14 mouse cellular contexts compared by ENCODE assay signal in the genomic region with DNA sequence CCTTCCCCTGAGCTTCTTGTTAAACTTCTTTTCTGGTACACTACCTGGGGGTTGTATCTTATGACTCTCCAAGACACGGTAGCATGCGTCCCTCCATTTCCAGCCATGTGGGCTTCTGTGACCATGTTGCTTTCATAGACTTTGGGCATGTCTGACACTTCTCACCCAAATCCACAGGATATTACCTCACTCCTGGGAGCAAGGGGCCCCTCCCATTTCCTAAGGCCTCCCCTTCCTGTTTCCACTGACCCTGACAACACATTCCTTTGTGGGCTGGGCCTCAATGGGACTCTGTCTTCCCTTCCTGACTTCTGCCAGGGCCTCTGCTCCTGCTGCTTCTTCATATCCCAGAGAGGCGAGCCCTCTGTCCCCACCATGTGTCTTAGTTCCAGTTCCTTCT. TPM values are rescaled to one million over a fixed set of nuclear protein-coding genes. Genes with fewer than 3 reads are reported as not detected.
DNase-seq lines count a peak whose midpoint lies in the region; ATAC-seq and TF ChIP-seq lines count a peak whose summit lies in the region.
"Had no signal": no experiment of that assay in that cellular context is flagged by ENCODE, and none has a peak within 500 bp of the region (broad histone marks: within the 10 kb centered on the region; RNA-seq: fewer than 3 reads in every experiment).

No protein-coding gene starts in this region.

- no peak overlapping the region for H3K27ac ChIP-seq in ES-E14 (ENCODE audit: insufficient read depth, low read depth, low read length, poor library complexity, severe bottlenecking)
- peak overlapping the region; percentile 58; the same call in 1 of the 2 replicates for H3K27ac ChIP-seq in heart, embryonic 12.5 days (ENCODE audit: poor library complexity, severe bottlenecking)
- H3K27ac ChIP-seq in lung, postnatal 0 days (ENCODE audit: low read length), result no peak overlapping the region
- H3K27ac ChIP-seq: forebrain, embryonic 12.5 days; limb, embryonic 15.5 days had no signal

- no peak overlapping the region for H3K4me2 ChIP-seq in heart, embryonic 12.5 days
- H3K4me2 ChIP-seq in lung, postnatal 0 days (replicated peaks; ENCODE audit: low read depth, low read length), result no peak overlapping the region
- H3K4me2 ChIP-seq: forebrain, embryonic 12.5 days; limb, embryonic 15.5 days had no signal

- no peaks in the 10 kb centered on the region for H3K4me1 ChIP-seq in ES-E14 (ENCODE audit: control insufficient read depth in 2 of 2, insufficient read depth in 2 of 2, low read length in 2 of 2, poor library complexity in 1 of 2)
- 0 out of 2 replicates have a peak, but pooled peaks cover 4% of the 10 kb centered on the region for H3K4me1 ChIP-seq in heart, embryonic 12.5 days (replicated peaks)
- H3K4me1 ChIP-seq in lung, postnatal 0 days (ENCODE audit: insufficient read depth, low read depth, low read length), result no peaks in the 10 kb centered on the region
- H3K4me1 ChIP-seq: forebrain, embryonic 12.5 days; limb, embryonic 15.5 days had no signal

- no peaks in the 10 kb centered on the region for H3K36me3 ChIP-seq in ES-E14 (ENCODE audit: control insufficient read depth, insufficient read depth, low read length, poor library complexity, severe bottlenecking)
- H3K36me3 ChIP-seq in heart, embryonic 12.5 days, result no peaks in the 10 kb centered on the region
- H3K36me3 ChIP-seq in lung, postnatal 0 days (ENCODE audit: insufficient read depth, low read length), result no peaks in the 10 kb centered on the region
- H3K36me3 ChIP-seq: forebrain, embryonic 12.5 days; limb, embryonic 15.5 days had no signal

- TF ChIP-seq EP300 in lung, postnatal 0 days (IDR thresholded peaks at IDR 0.05), result no peak

- H3K9me3 ChIP-seq in ES-E14 (ENCODE audit: control insufficient read depth, insufficient read depth, low read depth, low read length), result no peaks in the 10 kb centered on the region
- no peaks in the 10 kb centered on the region for H3K9me3 ChIP-seq in heart, embryonic 12.5 days (replicated peaks)
- no peaks in the 10 kb centered on the region for H3K9me3 ChIP-seq in lung, postnatal 0 days (ENCODE audit: low read length)
- H3K9me3 ChIP-seq: forebrain, embryonic 12.5 days; limb, embryonic 15.5 days had no signal

- no peak for TF ChIP-seq CTCF in lung, postnatal 0 days (IDR thresholded peaks at IDR 0.05)

- WGBS in heart, embryonic 12.5 days, result 68% methylated on average over 3 of the region's 3 CpGs
- WGBS in lung, postnatal 0 days, result 74% methylated on average over 3 of the region's 3 CpGs

- ATAC-seq in heart, embryonic 12.5 days (ENCODE audit: insufficient number of reproducible peaks, low FRiP score), result peak; percentile 80
- ATAC-seq in lung, postnatal 0 days, result peak; percentile 58

- H3K9ac ChIP-seq in ES-E14 (ENCODE audit: insufficient read depth, low read depth, low read length, poor library complexity, severe bottlenecking), result no peak overlapping the region
- H3K9ac ChIP-seq in heart, embryonic 12.5 days, result no peak overlapping the region
- H3K9ac ChIP-seq in lung, postnatal 0 days (replicated peaks; ENCODE audit: low read depth), result no peak overlapping the region
- H3K9ac ChIP-seq: forebrain, embryonic 12.5 days; limb, embryonic 15.5 days had no signal

- DNase-seq in heart, adult 18-20 months, result peak; percentile 25 to 64
- no peak for DNase-seq in heart, postnatal 25 days (ENCODE audit: low spot score)
- peak; percentile 30 for DNase-seq in ES-E14 (ENCODE audit: low read depth, low spot score)
- DNase-seq in lung, postnatal 0 days (ENCODE audit: low spot score), result peak; percentile 69
- no peak for DNase-seq in gastrocnemius, postnatal 25 days
- DNase-seq in spleen, postnatal 36 days (ENCODE audit: low spot score in 2 of 2), result no peak
- DNase-seq in left cerebral cortex, postnatal 25 days (ENCODE audit: low spot score in 2 of 2), result no peak
- DNase-seq: cerebellum, postnatal 36 days; right cerebral cortex, postnatal 4 days; thymus, adult 18-20 months had no signal

- intact Hi-C loops in heart, postnatal 25 days (cut with DNase I), result no loop called here
- intact Hi-C loops in left cerebral cortex, postnatal 25 days (cut with DNase I), result no loop called here

- no peak overlapping the region for H3K4me3 ChIP-seq in ES-E14 (ENCODE audit: insufficient read depth in 1 of 2, low read depth in 1 of 2, low read length in 2 of 2, poor library complexity in 1 of 2, severe bottlenecking in 1 of 2)
- H3K4me3 ChIP-seq in heart, embryonic 12.5 days, result no peak overlapping the region
- no peak overlapping the region for H3K4me3 ChIP-seq in lung, postnatal 0 days (ENCODE audit: low read depth, low read length)
- H3K4me3 ChIP-seq: forebrain, embryonic 12.5 days; limb, embryonic 15.5 days had no signal

- in situ Hi-C loops in ES-E14 (cut with MboI; ENCODE audit: low sequenced_read_pairs in 2 of 2, unreplicated experiment in 2 of 2), result no loop called here

- H3K27me3 ChIP-seq in heart, embryonic 12.5 days (replicated peaks), result no peaks in the 10 kb centered on the region
- no peaks in the 10 kb centered on the region for H3K27me3 ChIP-seq in lung, postnatal 0 days (replicated peaks; ENCODE audit: insufficient read depth, low read length)
- H3K27me3 ChIP-seq: forebrain, embryonic 12.5 days; limb, embryonic 15.5 days had no signal

TF ChIP-seq in ES-E14, 5 proteins besides CTCF, POLR2A, EP300 and RAD21:
- TF ChIP-seq CHD2 (IDR thresholded peaks at IDR 0.05; ENCODE audit: low read depth, low read length), result no peak
- TF ChIP-seq ZNF384 (IDR thresholded peaks at IDR 0.05; ENCODE audit: low read depth, low read length), result no peak
- no peak for TF ChIP-seq MAFK (IDR thresholded peaks at IDR 0.05; ENCODE audit: insufficient read depth, low read depth, low read length)
- TF ChIP-seq ZC3H11A (IDR thresholded peaks at IDR 0.05; ENCODE audit: borderline replicate concordance, low read depth, low read length), result no peak

RNA-seq across cellular contexts. Expression of a gene that starts 10.9 kb away (rescaled TPM):
- total RNA-seq in heart, adult 18-20 months (2021), result not detected
- not detected for total RNA-seq in heart, postnatal 25 days (2021)
- total RNA-seq in ES-E14 (2012; rRNA removed), result 0.09 and 0.42 TPM in 2 replicates
- not detected in 2 replicates for polyA plus RNA-seq in heart, embryonic 12.5 days (2016; fragmentation: Nextera tagmentation; extraction: Ambion mirVana)
- polyA plus RNA-seq in lung, postnatal 0 days (2015; fragmentation: Nextera tagmentation; extraction: Ambion mirVana), result 0.06 and 0.24 TPM in 2 replicates
- not detected for total RNA-seq in gastrocnemius, postnatal 25 days (2021)
- total RNA-seq in left cerebral cortex, postnatal 25 days (2021), result not detected
- polyA plus RNA-seq: forebrain, embryonic 12.5 days; hindbrain, embryonic 11.5 days; limb, embryonic 15.5 days had no signal

RNA-seq across cellular contexts. Expression of a gene that starts 15.3 kb away (rescaled TPM):
- 10 to 100 TPM; 24.2 to 25.8 TPM for total RNA-seq in heart, adult 18-20 months (2021)
- 10 to 100 TPM; 18.5 to 19.4 TPM for total RNA-seq in heart, postnatal 25 days (2021)
- total RNA-seq in ES-E14 (2012; rRNA removed), result 56.0 and 58.9 TPM in 2 replicates
- polyA plus RNA-seq in heart, embryonic 12.5 days (2016; fragmentation: Nextera tagmentation; extraction: Ambion mirVana), result 34.1 and 36.8 TPM in 2 replicates
- 27.5 and 28.8 TPM in 2 replicates for polyA plus RNA-seq in lung, postnatal 0 days (2015; fragmentation: Nextera tagmentation; extraction: Ambion mirVana)
- total RNA-seq in gastrocnemius, postnatal 25 days (2021), result 10 to 100 TPM; 18.9 to 26.3 TPM
- total RNA-seq in left cerebral cortex, postnatal 25 days (2021), result 10 to 100 TPM; 31.9 to 34.1 TPM

RNA-seq across cellular contexts. Expression of a gene that starts 17.1 kb away (rescaled TPM):
- not detected for total RNA-seq in heart, adult 18-20 months (2021)
- not detected for total RNA-seq in heart, postnatal 25 days (2021)
- total RNA-seq in ES-E14 (2012; rRNA removed), result not detected in 2 replicates
- polyA plus RNA-seq in heart, embryonic 12.5 days (2016; fragmentation: Nextera tagmentation; extraction: Ambion mirVana), result 0.74 and 1.3 TPM in 2 replicates
- polyA plus RNA-seq in lung, postnatal 0 days (2015; fragmentation: Nextera tagmentation; extraction: Ambion mirVana), result 0.06 TPM in 1 of 2 replicates, not detected in the other
- not detected for total RNA-seq in gastrocnemius, postnatal 25 days (2021)
- total RNA-seq in left cerebral cortex, postnatal 25 days (2021), result not detected
- polyA plus RNA-seq: forebrain, embryonic 12.5 days; hindbrain, embryonic 11.5 days; limb, embryonic 15.5 days had no signal

RNA-seq across cellular contexts. Expression of a gene that starts 22.1 kb away (rescaled TPM):
- total RNA-seq in heart, adult 18-20 months (2021), result 1 to 10 TPM in 1 of 2 experiments, not detected in 1; 1.2 TPM
- not detected for total RNA-seq in heart, postnatal 25 days (2021)
- total RNA-seq in ES-E14 (2012; rRNA removed), result not detected in 2 replicates
- not detected in 2 replicates for polyA plus RNA-seq in heart, embryonic 12.5 days (2016; fragmentation: Nextera tagmentation; extraction: Ambion mirVana)
- polyA plus RNA-seq in lung, postnatal 0 days (2015; fragmentation: Nextera tagmentation; extraction: Ambion mirVana), result not detected in 2 replicates
- 1 to 10 TPM in 1 of 2 experiments, not detected in 1; 1.4 TPM for total RNA-seq in gastrocnemius, postnatal 25 days (2021)
- 1 to 10 TPM; 1.2 to 1.6 TPM for total RNA-seq in left cerebral cortex, postnatal 25 days (2021)
- polyA plus RNA-seq: forebrain, embryonic 12.5 days; hindbrain, embryonic 11.5 days; limb, embryonic 15.5 days had no signal

RNA-seq across cellular contexts. Expression of a gene that starts 25.3 kb away (rescaled TPM):
- 1 to 10 TPM; 6.5 to 7.9 TPM for total RNA-seq in heart, adult 18-20 months (2021)
- 1 to 10 TPM; 5.8 to 7.9 TPM for total RNA-seq in heart, postnatal 25 days (2021)
- 14.3 and 21.6 TPM in 2 replicates for total RNA-seq in ES-E14 (2012; rRNA removed)
- 16.2 and 18.4 TPM in 2 replicates for polyA plus RNA-seq in heart, embryonic 12.5 days (2016; fragmentation: Nextera tagmentation; extraction: Ambion mirVana)
- polyA plus RNA-seq in lung, postnatal 0 days (2015; fragmentation: Nextera tagmentation; extraction: Ambion mirVana), result 9.3 and 9.9 TPM in 2 replicates
- 1 to 10 TPM; 5.6 to 8.4 TPM for total RNA-seq in gastrocnemius, postnatal 25 days (2021)
- total RNA-seq in left cerebral cortex, postnatal 25 days (2021), result 10 to 100 TPM; 11.2 to 11.5 TPM

Comparison
In these comparisons a context has a peak if more than half of its experiments do, and no peak if none do; other contexts are left out.
1. DNase-seq: peak in heart, adult 18-20 months (2 of 2), ES-E14 (single experiment) and lung, postnatal 0 days (single experiment); none in heart, postnatal 25 days (single experiment), gastrocnemius, postnatal 25 days (single experiment), spleen, postnatal 36 days (0 of 2) and left cerebral cortex, postnatal 25 days (0 of 2).